Mouse (Mus musculus) spleen, adult 12 weeks (tissue): ENCODE measurements around the gene Zbtb40.

ENCODE experiments used
- DNase-seq: peaks from one replicate; pipeline ENCODE4 v3.0.0; 2022; ENCODE audit warnings: low spot score

Zbtb40 gene

DNA sequence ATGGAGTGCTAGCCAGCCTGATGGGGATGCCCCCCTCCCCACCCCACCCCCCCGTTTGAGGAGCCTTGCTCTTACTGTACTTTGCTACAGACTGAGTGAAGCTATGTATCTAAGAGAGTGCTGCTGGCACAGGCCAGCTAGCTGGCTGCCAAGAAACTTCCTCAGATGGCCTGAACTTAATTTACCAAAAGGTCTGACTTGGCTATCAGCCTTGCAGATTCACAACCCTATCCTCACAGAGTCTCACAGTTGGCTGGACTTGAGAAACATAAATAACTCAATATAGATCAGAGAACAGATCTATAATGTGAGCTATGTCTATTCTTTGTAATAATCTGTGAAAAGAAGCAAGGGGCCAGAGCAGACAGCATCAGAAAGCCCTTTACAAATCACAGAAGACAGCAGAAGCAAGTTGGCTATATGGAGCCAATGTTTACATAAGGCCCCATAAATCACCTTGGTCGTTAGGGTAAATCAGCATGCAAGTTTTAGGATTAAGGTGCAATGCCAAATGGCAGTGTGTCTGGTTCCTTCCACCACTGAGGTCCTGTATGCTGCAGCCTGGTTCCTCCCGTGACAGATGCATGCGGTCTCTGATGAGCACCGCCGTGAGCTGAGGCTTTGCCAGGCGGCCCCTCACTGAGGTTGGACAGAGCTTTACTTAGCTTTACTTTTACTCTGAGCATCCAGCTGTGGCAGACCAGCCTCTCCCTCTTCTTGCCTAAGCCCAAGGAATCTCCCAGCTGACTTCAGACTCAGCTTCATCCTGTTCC lies 15.3 kb downstream of the Zbtb40 start:
- no peak for DNase-seq

DNA sequence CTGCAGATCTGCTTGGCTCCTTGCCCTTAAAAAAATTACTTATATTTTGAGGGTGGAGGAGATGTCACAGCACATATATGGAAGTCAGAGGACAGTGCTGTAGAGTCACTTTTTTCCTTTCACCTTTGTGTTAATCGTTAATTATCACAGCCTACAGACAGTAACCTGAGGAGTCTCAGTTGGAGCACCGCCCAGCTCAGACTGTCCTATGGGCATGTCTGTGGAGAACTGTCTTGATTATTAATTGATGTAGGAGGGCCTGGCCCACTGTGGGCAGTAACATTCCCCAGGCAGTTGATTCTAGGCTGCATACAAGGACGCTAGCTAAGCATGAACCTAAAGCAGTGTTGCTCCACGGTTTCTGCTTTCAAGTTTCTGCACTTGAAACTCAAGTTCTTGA lies 16.1 kb downstream of the Zbtb40 start:
- no peak for DNase-seq

DNA sequence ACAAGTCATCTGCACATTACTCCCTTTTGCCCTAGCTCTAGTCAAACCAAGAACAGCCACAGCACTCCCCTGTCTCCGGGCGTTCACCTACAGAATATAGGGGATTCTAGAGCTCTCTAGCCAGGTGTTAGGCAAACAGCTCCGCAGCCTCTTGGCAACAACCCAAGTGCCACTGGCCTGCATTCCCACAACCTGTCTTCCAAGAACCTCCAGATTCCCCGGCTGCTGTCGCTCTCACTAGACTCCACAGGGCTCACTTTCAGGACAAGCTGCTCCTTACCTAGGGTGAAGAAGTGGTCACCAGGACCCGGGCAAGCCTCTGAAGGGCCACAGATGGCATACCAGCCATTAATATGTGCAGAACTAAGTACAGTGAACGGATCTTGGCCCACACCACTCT lies 17.3 kb downstream of the Zbtb40 start:
- no peak for DNase-seq

DNA sequence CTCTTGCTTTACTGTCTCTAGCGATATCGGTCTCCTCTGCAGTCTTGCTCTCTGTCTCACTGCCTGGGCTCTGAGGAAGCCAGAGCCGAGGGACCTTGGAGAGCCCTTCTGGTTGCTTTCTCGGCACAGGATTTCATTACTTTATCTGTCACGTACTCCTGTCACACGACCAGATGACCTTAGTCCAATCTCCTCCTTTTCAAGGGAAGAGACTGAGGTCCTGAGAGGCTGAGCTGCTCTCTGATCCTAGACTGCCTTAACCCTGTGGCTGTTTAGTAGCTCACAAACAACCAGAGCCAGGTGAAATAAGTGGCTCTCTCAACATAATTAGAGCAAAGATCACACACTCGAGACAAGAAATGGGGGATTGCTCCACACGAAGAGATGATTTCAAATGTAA lies 19.3 kb downstream of the Zbtb40 start:
- no peak for DNase-seq

DNA sequence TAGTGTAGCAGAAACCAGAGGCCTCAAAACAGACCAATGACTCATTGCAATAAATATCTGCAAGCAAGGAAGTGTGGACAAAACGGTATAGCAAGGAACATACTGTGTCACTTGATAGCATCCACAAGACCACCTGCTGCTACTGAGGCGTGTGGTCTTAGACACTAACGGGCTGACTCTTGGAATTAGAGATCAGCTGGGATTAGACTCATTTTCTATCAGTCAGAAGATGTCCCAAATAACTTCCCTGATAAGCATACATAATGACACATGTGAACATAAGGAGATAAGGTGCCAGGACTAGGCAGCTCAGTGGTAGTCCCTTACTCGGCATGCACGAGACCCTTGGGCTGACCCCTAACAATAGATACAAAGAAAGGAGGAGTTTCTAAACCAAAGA lies 21.6 kb downstream of the Zbtb40 start:
- no peak for DNase-seq

DNA sequence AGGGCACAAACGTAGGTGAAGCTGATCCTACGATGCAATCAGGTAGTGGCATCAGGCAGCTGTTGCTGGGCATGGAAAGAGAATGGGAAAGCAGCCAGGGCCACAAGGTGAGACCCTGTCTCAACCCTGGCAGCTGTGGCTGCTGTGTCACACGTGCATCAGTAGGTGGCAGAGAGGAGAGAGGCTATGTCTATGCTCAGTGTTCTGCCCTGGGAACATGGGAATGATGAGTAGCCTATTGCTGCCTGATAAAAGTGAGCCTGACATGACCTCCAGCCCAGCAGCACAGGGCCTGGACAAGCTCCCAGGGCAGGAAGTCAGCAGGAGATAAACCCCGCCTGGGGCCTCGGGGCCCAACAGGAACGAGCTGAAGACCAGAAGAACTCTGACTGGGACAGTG lies 23.0 kb downstream of the Zbtb40 start:
- no peak for DNase-seq

DNA sequence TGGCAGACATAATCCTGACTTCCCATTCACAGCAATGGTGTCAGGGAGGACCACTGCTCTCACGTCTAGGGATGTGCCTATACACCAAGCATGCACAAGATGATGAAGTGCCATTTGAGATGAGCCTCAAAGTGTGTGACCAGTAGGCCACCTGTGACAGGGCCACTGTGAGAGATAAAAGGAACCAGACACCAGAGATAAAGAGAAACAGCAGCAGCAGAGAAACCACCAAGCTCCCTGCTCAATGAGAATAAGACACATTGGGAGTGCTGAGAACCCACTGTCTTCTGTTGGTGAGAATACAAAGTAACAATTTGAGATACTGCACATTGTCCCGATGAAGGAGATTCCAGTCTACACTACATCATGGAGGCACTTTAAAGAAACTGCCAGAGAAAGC lies 23.5 kb downstream of the Zbtb40 start:
- no peak for DNase-seq

DNA sequence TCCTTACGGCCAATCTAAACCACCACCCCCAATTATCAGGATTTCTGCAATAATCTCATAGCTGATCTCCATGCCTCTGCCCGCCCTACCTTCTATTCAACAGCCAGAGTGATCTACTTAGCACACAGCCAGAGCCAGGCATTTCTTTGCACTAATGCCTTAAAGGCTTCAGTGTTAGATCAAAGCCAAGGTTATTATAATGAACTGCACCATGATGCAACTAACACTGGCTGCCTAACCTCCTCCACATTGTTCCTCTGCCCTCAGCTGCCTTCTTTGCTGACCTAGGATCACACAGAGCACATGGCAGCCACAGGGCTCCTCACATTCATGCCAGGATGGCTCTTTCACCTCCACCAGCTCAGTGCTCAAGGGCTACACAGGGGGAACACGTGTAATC lies 28.5 kb downstream of the Zbtb40 start:
- DNase-seq: no peak

DNA sequence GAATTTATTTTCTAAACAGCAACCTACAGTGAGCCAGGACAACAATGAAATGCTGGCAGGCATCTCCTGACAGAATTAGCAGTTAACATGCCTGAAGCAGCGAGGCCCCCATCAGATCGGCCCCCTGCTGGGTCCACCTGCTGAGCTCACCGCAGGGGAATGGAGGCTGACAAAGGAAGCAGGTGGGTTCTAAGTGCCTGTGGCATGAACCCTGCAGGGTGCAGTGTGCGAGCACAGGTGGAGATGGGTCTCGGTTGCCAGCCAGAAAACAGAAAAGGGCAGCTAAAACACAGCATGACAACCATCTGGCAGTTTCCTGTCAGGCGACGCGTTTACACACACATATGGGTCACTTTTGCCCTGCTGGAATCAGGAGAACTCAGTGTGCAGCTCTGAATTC lies 32.7 kb downstream of the Zbtb40 start:
- DNase-seq: no peak

DNA sequence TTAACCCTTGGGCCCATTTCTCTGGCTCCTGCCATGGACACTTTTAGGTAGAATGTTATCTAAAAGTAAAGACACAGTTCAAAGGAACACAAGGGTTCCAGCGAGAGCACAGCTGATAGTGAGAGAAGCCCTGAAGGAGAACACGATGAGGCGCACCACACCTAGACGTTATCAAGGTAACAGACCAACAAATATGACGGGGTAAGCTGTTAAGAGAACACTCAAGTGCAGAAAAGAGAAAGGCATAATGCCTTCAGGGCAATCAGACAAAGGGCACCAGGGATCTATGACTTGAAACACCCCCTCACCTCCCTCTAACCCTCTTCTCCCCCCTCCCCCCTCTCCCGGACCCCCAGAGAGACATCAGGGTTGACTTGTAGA lies 33.1 kb downstream of the Zbtb40 start:
- DNase-seq: no peak

DNA sequence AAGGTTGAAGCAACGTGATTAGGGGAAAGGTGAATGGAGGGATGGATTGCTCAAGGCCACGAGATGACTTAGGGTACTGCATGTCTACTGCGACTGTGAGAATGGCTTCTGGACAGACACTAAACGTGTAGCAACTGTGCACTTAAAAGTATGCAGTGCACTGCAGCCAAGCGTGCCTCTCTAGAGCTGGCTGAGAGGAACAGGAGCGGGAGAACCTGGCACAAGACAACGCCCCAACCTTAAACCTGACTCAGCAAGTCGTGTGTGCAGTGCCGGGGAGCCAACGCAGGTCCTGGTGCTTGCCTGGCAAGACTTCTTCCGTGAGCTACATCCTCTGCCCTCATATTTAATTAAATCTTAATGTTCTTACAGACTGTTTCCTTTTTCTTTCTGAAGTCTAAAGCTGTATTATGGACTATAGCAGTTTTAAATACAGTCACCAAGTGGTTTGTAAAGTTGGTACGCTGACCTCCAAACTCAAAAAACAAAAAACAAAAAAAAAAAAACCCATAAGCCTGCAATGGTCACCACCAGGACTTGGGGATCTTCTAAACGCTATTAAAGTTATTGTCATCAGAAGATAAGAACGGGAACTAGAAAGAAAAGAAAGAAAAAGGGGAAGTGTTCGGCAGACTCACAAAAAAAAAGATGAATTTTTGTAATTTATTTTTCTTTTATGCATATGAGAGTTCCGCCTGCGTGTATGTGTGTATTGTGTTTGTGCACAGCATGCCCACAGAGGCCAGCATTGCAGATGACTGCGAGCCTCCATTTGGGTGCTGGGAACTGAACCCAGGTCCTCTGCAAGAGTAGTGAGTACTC lies 33.7 kb downstream of the Zbtb40 start:
- no peak for DNase-seq

DNA sequence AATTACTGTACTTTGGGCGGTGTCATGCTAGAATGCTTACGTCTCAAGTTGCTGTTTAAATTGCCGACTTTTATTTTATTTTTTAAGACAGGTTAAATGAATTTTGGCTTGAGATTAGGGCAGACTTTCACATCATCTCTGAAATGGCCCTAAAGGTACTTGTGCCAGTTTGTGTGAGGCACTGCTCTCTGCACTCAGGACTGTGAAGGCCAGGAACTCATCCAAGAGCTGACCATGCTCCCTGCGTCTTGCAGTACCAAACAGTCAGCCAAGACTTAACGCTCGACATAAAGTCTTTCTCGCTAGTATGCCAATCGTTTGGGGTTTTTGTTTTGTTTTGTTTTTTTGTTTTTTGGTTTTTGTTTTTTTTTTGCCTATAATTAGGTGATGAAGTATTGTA lies 34.5 kb downstream of the Zbtb40 start:
- DNase-seq: no peak

DNA sequence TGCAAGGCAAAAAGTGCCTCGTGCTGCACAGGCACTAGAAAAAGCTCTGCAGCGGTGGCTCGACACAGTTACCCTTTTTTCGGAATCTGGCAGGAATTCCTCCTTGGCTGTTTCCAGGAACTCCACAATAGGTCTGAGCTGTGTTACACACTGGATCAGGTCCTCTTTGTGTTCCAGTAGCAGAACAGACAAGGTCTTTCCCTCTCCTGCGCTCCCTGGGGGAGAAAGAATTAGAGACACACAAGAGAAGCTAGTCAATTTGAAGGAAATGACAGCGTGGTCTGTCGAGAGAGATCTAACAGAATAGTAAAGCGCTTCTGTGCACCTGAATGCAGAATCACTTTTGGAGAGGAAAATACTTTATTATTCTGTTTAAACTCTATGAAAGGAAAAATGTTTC lies 41.6 kb downstream of the Zbtb40 start:
- DNase-seq: no peak

DNA sequence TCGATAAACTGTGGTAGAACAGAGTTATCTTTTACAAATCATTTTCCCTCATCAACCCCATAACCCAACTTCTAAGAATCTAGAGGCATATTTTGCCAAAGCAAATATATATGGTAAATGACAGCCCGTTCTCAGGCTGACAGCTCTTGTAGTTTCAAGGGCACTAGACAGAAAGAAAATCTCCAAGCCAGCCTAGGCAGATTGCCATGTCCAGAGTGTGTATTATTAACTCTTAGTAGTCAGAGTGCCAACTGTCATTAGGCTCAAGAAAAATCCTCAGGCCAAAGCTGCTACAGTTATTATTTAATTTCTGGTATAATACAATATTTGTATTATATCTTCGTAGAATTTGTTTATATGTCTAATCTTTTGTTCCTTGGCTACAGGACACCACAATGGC lies 46.8 kb downstream of the Zbtb40 start:
- DNase-seq: no peak

DNA sequence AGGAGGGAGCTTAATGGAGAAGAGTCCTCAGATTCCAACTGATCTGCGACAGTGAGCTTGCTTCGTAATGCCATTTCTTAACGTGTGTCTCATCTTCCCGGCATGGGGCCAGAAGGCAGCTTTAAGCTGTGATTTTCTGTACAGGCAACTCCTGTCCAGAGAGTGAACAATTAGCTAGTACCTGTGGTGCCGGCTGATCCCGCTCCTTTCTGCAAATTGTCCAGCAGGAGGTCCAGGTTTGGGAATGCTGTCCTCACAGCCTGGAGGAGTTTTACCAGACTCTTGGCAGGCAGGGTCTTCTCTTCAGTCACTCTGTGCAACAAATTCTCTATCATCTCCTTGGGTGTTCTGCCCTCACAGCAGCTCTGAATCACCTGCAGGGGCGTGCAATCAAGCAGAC lies 47.6 kb downstream of the Zbtb40 start:
- DNase-seq: no peak

DNA sequence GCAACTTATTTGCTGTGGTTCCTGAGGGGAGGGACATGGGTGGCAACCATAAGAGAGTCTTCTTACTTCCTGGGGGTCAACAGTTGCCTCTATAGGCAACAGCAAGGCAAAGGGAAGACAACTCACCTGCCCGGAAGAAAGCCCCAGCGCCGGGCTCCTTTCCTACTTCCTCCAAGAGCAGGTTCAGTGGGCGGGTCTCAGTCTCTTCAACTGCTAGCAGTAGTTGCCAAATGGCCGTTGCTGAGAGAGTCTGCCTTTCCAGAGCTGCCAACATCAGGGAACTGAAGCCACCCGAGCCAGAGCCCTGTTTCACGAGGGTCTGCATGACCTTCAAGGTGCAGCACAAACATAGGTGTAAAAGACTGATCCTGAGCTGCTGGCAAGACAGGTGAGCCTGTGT lies 50.2 kb downstream of the Zbtb40 start:
- DNase-seq: no peak

DNA sequence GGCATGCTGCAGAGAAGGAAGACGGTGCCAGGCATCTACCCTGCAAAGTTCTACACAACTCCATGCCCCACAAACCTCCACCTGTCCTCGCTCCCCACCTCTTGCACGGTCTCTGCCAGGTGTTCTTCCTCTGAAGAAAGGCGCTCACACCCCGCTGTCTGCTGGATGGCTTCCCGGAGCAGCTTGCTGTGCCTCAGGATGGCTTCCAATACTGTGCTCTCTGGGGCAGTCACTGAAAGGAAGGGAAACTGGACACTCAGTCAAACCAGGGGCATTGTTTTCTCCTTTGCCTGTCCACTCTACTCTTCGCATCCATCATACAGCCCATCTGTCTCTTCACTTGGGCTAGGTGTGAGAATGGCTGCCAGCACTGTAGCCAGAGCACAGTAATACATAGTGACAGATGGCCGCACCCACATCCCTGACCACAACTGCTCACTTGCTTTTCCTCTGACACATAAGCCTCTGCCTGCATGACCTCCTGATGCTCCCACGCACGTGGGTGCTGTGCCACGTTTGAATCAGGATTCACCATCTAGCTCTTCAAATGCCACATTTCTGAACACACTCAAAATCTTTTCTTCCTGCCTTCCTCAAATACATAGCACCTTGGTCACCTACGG lies 50.8 kb downstream of the Zbtb40 start:
- DNase-seq: no peak

DNA sequence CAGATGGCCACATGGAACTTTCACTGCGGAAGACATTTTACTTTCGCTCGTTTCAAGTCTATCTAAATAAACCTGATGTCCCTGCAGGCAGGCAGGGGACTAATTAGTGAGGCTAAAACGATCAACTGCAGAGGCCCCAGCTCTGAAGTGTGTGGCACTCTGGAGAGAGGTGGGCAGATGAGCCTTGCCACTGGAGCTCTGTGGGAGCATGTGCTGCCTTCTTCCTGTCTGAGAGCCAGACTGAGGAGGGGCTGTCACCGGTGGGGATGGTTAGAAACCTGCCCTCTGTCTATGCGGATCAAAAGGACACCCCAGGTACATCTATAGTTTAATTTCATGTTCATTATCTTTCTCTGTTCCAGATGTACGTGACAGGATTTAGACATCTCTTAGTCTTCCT lies 51.7 kb downstream of the Zbtb40 start:
- no peak for DNase-seq

DNA sequence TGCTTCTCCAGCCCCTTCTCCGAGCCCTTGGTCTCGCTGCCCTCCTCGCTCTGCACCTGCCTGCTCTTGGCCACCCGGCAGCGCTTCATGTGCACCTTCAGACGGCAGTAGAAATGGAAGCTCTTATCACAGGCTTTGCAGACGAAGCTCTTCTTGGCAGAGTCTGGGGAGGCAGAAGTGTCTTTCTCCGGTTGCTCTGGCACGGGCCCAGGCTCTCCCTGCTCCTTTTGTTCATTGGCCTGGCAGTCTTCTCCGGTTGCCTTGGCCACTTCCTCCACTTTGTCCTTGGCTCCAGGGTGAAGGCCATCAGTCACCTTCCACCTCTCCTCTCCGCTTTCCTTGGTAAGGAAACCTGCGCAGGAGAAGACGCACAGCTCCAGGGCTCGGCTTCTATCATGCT lies 53.2 kb downstream of the Zbtb40 start:
- no peak for DNase-seq

DNA sequence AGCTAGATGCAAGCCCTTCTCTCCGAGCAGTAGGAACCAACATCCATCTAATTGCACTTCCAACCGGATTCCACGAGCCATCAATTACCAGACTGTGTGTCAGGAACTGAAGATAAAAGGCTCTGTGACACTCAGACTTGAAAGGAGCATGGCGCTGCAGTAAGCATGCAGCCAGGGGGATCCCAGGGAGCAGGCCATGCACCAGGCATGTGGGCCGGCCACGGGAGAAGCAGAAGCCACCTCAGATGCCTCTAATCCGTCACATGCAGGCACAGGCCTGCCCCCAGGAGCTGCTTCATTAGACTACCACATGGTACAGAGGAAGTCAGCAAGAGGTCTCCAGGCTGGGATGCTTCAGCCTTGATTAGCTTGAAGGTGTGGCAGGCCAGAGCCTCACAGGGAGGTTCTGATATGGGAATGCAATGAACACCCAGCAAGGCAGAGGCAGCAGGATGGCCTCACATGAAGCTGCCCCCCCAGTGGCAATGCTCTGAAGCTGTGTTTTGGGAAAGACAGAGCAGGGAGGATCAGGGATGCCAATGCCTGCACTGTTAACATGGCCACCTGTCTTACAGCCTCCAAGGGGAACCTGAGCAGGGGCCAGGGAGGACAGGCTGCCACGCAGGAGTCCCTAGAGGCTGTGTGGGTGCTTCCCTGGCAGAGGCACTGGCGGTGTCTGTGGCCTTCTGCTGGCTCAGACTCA lies 66.5 kb downstream of the Zbtb40 start:
- no peak for DNase-seq

DNA sequence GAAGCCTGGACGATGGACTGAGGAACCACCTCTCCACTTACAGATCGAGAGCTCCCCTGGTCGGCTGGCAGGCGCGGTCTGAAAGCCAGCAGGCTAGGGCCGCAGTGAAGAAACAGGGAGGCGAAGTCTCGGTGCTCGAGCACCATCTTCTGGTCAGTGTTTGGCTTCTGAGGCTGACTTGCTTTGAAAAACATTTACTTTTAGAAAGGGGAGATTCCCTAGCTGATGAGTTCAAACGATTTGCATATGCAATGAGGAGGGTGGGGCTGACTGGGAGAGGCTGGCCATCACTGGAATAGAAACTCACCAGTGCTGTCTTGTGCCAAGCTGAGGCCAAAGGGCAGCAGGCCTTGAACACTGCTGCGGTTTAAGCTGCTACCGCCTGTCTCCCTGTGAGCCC lies 67.3 kb downstream of the Zbtb40 start:
- DNase-seq: no peak

DNA sequence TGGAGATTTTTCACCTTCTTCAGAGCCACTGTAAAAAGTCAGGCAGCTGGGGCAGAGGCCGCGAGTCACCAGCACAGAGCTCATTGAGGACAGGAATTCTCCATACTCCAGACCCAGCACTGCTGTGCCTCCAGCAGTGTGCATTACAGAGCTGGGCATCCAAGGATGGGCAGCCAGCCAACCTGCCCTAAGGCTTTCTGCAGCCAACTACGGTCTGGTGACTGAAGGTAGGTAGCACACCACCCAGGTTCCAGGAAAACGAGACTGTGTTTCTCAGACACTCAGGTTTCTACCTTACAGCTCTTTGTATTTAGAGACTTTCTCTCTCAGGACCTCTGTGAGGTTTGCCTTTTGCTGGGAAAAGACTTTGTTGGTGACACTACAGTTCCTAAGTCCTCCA lies 67.7 kb downstream of the Zbtb40 start:
- no peak for DNase-seq

DNA sequence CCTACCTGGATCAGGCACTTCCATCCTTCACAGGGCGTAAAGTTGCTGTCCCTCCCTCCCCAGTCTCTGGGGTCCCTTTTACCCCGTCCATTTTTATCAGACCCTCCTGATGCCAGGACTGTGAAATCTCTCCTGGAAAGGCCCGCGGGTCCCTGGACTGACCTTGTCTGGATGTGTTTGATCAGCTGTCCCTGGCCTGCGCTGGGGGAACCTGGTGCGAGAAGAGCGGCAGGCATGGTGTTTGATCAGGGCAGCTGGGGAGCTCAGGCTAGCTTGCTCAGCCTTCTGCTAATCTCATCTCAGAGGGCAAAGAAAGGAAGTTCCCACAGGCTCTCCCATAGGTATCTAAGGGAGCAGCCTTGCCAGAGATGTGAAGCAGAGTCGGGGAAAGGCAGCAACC lies 71.4 kb downstream of the Zbtb40 start:
- no peak for DNase-seq
